Mouse (Mus musculus): ENCODE results near the gene Gm20816. TPM values are rescaled to one million over a fixed set of nuclear protein-coding genes. Genes with fewer than 3 reads are reported as not detected.

The Gm20816 gene
- polyA plus RNA-seq (2014; fragmentation: Illumina TruSeq; extraction: RNeasy Lipid Tissue Mini Kit (QIAGEN cat#74804); ENCODE audit: low read depth, low replicate concordance) = not detected

DNA sequence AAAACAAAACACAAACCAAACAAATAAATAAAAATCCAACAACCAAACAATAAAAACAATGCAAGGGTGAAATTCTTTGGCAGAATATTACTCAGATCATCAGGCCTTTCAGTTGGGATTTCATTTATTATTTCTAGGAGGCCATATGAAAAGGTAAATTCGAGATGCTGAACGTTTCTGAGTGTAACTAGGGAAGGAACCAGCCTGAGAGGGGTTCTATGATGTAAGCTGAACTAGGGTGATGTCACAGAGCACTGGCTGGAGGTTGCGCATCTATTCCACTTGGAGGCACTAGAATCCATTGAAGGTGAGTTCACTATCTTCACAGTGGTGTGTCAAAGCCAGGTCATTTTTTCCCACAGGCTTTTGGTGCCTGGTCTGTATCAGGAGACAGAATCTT lies at the start of gene Gm20816:
Gene Gm20816 (plus strand): TSS at position 301 of the 400 bp plus-strand sequence.

Other genes starting within 250 kb of the Gm20816 start
- not detected for gene Gm20937, start 243.1 kb upstream of the Gm20816 start, polyA plus RNA-seq (2014; fragmentation: Illumina TruSeq; extraction: RNeasy Lipid Tissue Mini Kit (QIAGEN cat#74804); ENCODE audit: low read depth, low replicate concordance)